Mouse (Mus musculus): ENCODE measurements at regions not wholly inside any gene's neighbourhood (a gene's known extent, or its start where the extent isn't known, plus 50 kb on each side); places are given as distances from the start of the nearest gene placed in this dataset.
A peak's percentile ranks its signal among the peaks of the same experiment; 100 is the strongest.

DNA sequence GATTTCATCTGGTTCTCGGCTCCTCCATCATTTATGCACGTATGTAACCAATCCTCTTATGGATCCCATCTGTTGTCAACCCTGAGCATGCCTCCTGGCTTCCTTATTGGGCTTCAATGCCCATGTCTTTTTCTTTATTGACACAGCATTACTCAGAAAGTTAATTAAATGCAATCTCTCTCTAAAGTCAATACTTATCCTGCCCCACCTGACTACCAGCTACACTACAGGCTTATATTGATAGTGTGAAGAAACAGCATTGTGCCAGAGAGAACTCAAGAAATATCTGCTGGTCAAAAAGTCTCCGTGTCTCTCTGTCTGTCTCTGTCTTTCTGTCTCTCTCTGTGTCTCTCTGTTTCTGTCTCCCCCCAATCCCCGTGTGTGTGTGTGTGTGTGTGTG is 194.7 kb upstream of the Rfx3 start:
- no peak for DNase-seq (ENCODE audit: low spot score)
- no peaks in the 10 kb centered on the region for H3K27me3 ChIP-seq (ENCODE audit: control insufficient read depth, insufficient read depth, low read length)
- H3K36me3 ChIP-seq (replicated peaks; ENCODE audit: control insufficient read depth, insufficient read depth) = no peaks in the 10 kb centered on the region
- H3K4me2 ChIP-seq (replicated peaks) = no peak overlapping the region
- no peaks in the 10 kb centered on the region for H3K4me1 ChIP-seq (replicated peaks; ENCODE audit: control insufficient read depth, insufficient read depth, low read length)
- H3K27ac ChIP-seq = no peak overlapping the region
- no peak for ATAC-seq (ENCODE audit: low FRiP score)
- no peaks in the 10 kb centered on the region for H3K9me3 ChIP-seq (ENCODE audit: control insufficient read depth, low read length)
- WGBS = 93% methylated on average over 4 of the region's 4 CpGs
- no peak overlapping the region for H3K9ac ChIP-seq
- H3K4me3 ChIP-seq (replicated peaks; ENCODE audit: low read length) = no peak overlapping the region

- Histone ChIP-seq H3K27ac (no peak overlapping the region), H3K9me3 (ENCODE audit: control insufficient read depth, low read length) (no peaks in the 10 kb centered on the region), H3K27me3 (ENCODE audit: control insufficient read depth, insufficient read depth, low read length) (no peaks in the 10 kb centered on the region), H3K36me3 (replicated peaks; ENCODE audit: control insufficient read depth, insufficient read depth) (no peaks in the 10 kb centered on the region), H3K4me3 (replicated peaks; ENCODE audit: low read length) (no peak overlapping the region), H3K4me2 (replicated peaks) (no peak overlapping the region), H3K9ac (no peak overlapping the region), H3K4me1 (replicated peaks; ENCODE audit: control insufficient read depth, insufficient read depth, low read length) (no peaks in the 10 kb centered on the region)
- ATAC-seq (ENCODE audit: low FRiP score) (no peak), DNase-seq (ENCODE audit: low spot score) (no peak)
- 70% methylated on average over 3 of the region's 3 CpGs for WGBS
Measured at GRCm38 (mm10) chr19:28203719-28204118, 192.8 kb upstream of the Rfx3 start.

- no peaks in the 10 kb centered on the region for H3K27me3 ChIP-seq (ENCODE audit: control insufficient read depth, insufficient read depth, low read length)
- peaks cover 5% of the 10 kb centered on the region; the same call in 1 of the 2 replicates for H3K9me3 ChIP-seq (ENCODE audit: control insufficient read depth, low read length)
- no peak overlapping the region for H3K4me3 ChIP-seq (replicated peaks; ENCODE audit: low read length)
- ATAC-seq (ENCODE audit: low FRiP score) (no peak), DNase-seq (ENCODE audit: low spot score) (no peak)
- H3K27ac ChIP-seq = no peak overlapping the region
- H3K4me1 ChIP-seq (replicated peaks; ENCODE audit: control insufficient read depth, insufficient read depth, low read length) = no peaks in the 10 kb centered on the region
- no peaks in the 10 kb centered on the region for H3K36me3 ChIP-seq (replicated peaks; ENCODE audit: control insufficient read depth, insufficient read depth)
- 72% methylated on average over 8 of the region's 8 CpGs for WGBS
- no peak overlapping the region for H3K4me2 ChIP-seq (replicated peaks)
- H3K9ac ChIP-seq = no peak overlapping the region
Measured at GRCm38 (mm10) chr19:28199385-28199784, 188.4 kb upstream of the Rfx3 start.

- no peak overlapping the region for H3K27ac ChIP-seq
- peaks cover 5% of the 10 kb centered on the region; the same call in 1 of the 2 replicates for H3K9me3 ChIP-seq (ENCODE audit: control insufficient read depth, low read length)
- H3K9ac ChIP-seq = no peak overlapping the region
- no peak for DNase-seq (ENCODE audit: low spot score)
- no peak overlapping the region for H3K4me3 ChIP-seq (replicated peaks; ENCODE audit: low read length)
- 92% methylated on average over 5 of the region's 5 CpGs for WGBS
- H3K4me2 ChIP-seq (replicated peaks) = no peak overlapping the region
- H3K27me3 ChIP-seq (ENCODE audit: control insufficient read depth, insufficient read depth, low read length) = no peaks in the 10 kb centered on the region
- H3K4me1 ChIP-seq (replicated peaks; ENCODE audit: control insufficient read depth, insufficient read depth, low read length) = peaks cover 2% of the 10 kb centered on the region
- H3K36me3 ChIP-seq (replicated peaks; ENCODE audit: control insufficient read depth, insufficient read depth) = no peaks in the 10 kb centered on the region
- ATAC-seq (ENCODE audit: low FRiP score) = no peak
Measured at GRCm38 (mm10) chr19:28196881-28197280, 185.9 kb upstream of the Rfx3 start.

DNA sequence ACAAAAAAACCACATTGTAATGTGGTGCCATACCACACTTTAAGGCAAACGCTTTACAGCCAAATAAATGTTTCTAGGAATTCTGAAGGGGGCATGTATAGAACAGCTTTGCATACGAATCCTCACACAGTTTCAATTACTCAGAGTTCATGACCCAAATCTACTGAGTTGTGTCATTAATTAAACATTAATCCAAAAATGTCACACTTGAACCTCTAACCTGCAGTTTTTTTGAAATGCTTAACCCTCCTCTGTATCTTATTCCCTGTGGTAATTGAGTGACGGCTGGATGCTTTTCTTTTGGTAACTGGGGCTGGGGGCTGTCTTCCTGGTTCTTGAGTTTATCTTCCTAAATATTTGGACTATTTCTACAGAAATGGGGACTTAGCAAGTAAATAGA is 181.3 kb upstream of the Rfx3 start:
- Histone ChIP-seq H3K36me3 (replicated peaks; ENCODE audit: control insufficient read depth, insufficient read depth) (no peaks in the 10 kb centered on the region), H3K9me3 (ENCODE audit: control insufficient read depth, low read length) (peaks cover 5% of the 10 kb centered on the region; the same call in 1 of the 2 replicates), H3K9ac (no peak overlapping the region), H3K4me2 (replicated peaks) (no peak overlapping the region), H3K27ac (no peak overlapping the region), H3K27me3 (ENCODE audit: control insufficient read depth, insufficient read depth, low read length) (no peaks in the 10 kb centered on the region), H3K4me3 (replicated peaks; ENCODE audit: low read length) (no peak overlapping the region), H3K4me1 (replicated peaks; ENCODE audit: control insufficient read depth, insufficient read depth, low read length) (peaks cover 11% of the 10 kb centered on the region)
- 46% methylated on average over 3 of the region's 3 CpGs for WGBS
- DNase-seq (ENCODE audit: low spot score) = peak; percentile 24
- no peak for ATAC-seq (ENCODE audit: low FRiP score)

DNA sequence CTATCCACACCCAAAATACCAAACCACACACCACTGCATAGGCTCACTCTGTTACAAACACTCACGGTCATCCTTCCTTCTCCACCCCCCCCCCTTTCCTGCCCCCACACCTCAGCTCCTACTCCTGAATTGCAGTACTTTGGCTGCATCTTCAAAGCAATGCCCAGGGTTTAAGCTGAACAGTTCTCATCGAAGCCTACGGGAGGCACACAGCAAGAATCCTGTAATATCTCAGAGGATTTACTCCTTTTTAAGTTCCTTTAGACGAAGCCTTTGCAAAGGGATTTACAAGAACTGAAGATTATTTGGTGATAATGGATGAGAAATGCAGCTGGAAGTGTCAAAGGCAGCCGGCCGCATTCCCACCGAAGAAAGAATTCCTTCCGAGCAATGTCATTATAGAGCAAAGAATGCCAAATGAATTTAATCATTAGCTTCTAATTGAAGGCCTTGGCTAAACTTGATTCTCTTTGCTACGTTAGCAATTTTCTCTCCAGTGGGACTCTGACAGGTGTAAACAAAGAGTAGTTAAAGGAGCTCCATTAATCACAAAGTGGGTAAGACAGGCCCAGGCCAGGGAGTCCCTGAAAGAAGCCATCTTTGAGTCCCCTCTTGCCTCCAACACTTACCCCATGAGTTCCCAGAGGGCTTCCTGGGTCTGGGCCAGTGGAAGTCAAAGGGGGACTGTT is 180.6 kb upstream of the Rfx3 start:
- Histone ChIP-seq H3K4me3 (replicated peaks; ENCODE audit: low read length) (no peak overlapping the region), H3K9ac (no peak overlapping the region), H3K36me3 (replicated peaks; ENCODE audit: control insufficient read depth, insufficient read depth) (no peaks in the 10 kb centered on the region), H3K4me1 (replicated peaks; ENCODE audit: control insufficient read depth, insufficient read depth, low read length) (peaks cover 11% of the 10 kb centered on the region), H3K4me2 (replicated peaks) (no peak overlapping the region), H3K27ac (no peak overlapping the region), H3K27me3 (ENCODE audit: control insufficient read depth, insufficient read depth, low read length) (no peaks in the 10 kb centered on the region), H3K9me3 (ENCODE audit: control insufficient read depth, low read length) (no peaks in the 10 kb centered on the region)
- DNase-seq (ENCODE audit: low spot score) (peak; percentile 38), ATAC-seq (ENCODE audit: low FRiP score) (peak; percentile 69; the same call in 1 of the 2 replicates)
- WGBS = 26% methylated on average over 9 of the region's 9 CpGs

- Histone ChIP-seq H3K9ac (no peak overlapping the region), H3K36me3 (replicated peaks; ENCODE audit: control insufficient read depth, insufficient read depth) (no peaks in the 10 kb centered on the region), H3K27ac (no peak overlapping the region), H3K4me3 (replicated peaks; ENCODE audit: low read length) (no peak overlapping the region), H3K9me3 (ENCODE audit: control insufficient read depth, low read length) (no peaks in the 10 kb centered on the region), H3K4me2 (replicated peaks) (no peak overlapping the region), H3K27me3 (ENCODE audit: control insufficient read depth, insufficient read depth, low read length) (no peaks in the 10 kb centered on the region), H3K4me1 (replicated peaks; ENCODE audit: control insufficient read depth, insufficient read depth, low read length) (peaks cover 11% of the 10 kb centered on the region)
- DNase-seq (ENCODE audit: low spot score) = no peak
- ATAC-seq (ENCODE audit: low FRiP score) = no peak
- WGBS = 70% methylated on average over 10 of the region's 10 CpGs
Measured at GRCm38 (mm10) chr19:28190250-28190649, 179.3 kb upstream of the Rfx3 start.

DNA sequence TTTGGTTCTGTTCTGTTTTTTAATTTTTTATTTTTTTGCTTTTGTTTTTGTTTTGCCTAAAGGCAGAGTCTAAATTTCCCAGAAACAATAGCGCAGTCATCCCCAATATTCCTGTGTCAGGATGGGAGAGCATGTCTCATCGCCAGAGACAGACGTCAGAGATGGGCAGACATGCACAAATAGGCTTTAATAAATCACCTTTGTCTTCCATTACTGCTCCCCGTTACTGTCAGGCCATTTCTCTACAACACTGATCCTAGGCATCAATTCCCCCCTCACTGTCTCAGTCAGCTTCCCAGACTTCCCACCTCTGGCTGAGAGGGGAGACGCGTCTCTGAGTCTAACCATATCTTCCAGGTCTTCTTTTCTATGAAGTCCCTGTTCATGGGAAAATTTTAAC is 177.4 kb upstream of the Rfx3 start:
- no peaks in the 10 kb centered on the region for H3K9me3 ChIP-seq (ENCODE audit: control insufficient read depth, low read length)
- 86% methylated on average over 6 of the region's 6 CpGs for WGBS
- H3K9ac ChIP-seq = no peak overlapping the region
- H3K4me1 ChIP-seq (replicated peaks; ENCODE audit: control insufficient read depth, insufficient read depth, low read length) = peaks cover 11% of the 10 kb centered on the region
- no peak overlapping the region for H3K4me2 ChIP-seq (replicated peaks)
- H3K27ac ChIP-seq = no peak overlapping the region
- no peak overlapping the region for H3K4me3 ChIP-seq (replicated peaks; ENCODE audit: low read length)
- ATAC-seq (ENCODE audit: low FRiP score) (no peak), DNase-seq (ENCODE audit: low spot score) (no peak)
- no peaks in the 10 kb centered on the region for H3K27me3 ChIP-seq (ENCODE audit: control insufficient read depth, insufficient read depth, low read length)
- no peaks in the 10 kb centered on the region for H3K36me3 ChIP-seq (replicated peaks; ENCODE audit: control insufficient read depth, insufficient read depth)

- Histone ChIP-seq H3K9me3 (ENCODE audit: control insufficient read depth, low read length) (peaks cover 4% of the 10 kb centered on the region; the same call in 1 of the 2 replicates), H3K4me3 (replicated peaks; ENCODE audit: low read length) (no peak overlapping the region), H3K4me1 (replicated peaks; ENCODE audit: control insufficient read depth, insufficient read depth, low read length) (no peaks in the 10 kb centered on the region), H3K36me3 (replicated peaks; ENCODE audit: control insufficient read depth, insufficient read depth) (no peaks in the 10 kb centered on the region), H3K4me2 (replicated peaks) (no peak overlapping the region), H3K27ac (no peak overlapping the region), H3K9ac (no peak overlapping the region), H3K27me3 (ENCODE audit: control insufficient read depth, insufficient read depth, low read length) (no peaks in the 10 kb centered on the region)
- ATAC-seq (ENCODE audit: low FRiP score) (no peak), DNase-seq (ENCODE audit: low spot score) (no peak)
- 75% methylated on average over 12 of the region's 12 CpGs for WGBS
Measured at GRCm38 (mm10) chr19:28182411-28183182, 171.6 kb upstream of the Rfx3 start.

Data from hindbrain, embryonic 14.5 days (tissue).